Mouse (Mus musculus) CD8-positive naive resting alpha-beta T cell, adult 57 days (primary cell): Measurements from ENCODE around the gene Csf3r. TPM values are rescaled to one million over a fixed set of nuclear protein-coding genes. Genes with fewer than 3 reads are reported as not detected.

Source experiments
- total RNA-seq: library from RNA; stranded (reverse); gene quantifications from one replicate; pipeline ENCODE4 v1.2.4, GENCODE M21; 2023

Gene Csf3r
- 4.3 TPM for total RNA-seq

GRCm38 (mm10) chr4:126024303-126024900, at the start of gene Csf3r:
Gene Csf3r (plus strand): TSS chr4:126024550.

GRCm38 (mm10) chr4:126046851-126047585, 22.7 kb downstream of the Csf3r start, which contains the start of gene Mrps15:
Gene Mrps15 (plus strand): TSS chr4:126046925.

DNA sequence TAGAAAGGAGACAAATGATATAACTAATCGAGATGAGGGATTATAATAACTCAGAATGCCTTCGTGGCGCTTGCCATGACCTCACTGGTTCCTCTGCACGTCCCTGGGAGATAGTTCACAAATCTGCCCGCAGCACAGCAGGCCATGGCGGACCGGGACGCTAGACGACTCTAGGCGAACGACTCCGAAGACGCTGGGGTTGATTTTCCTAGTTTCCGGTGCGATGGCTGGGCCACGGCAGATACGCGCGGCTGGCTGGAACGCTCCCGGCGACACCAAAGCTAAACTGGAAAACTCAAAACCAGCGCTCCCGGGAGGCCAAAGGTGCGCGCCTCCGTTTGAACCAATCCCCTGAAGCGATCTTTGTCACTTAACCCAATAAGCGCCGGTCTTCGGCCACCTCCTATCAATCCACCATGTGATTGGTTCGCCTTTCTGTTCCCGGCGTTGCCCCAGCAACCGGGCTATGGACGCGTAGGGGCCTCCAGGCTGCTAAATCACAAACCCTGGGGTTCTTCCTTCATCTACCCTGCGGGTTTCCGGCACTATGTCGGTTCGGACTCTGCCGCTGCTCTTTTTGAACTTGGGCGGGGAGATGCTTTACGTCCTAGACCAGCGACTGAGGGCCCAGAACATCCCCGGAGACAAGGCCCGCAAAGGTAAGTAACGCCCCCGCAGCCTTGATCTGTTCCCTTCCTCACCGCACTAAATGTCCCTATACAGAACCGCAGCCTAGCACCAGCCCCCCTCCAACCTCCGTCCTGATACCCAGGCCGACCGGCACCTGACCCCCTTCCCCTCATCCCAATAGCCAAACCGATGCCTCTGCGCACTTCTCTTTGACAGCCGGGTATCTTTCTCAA, 34.0 kb downstream of the Csf3r start, which contains the start of gene Oscp1:
Gene Oscp1, plus strand, starts transcription at position 432 of the 863 bp plus-strand sequence.

Other genes with a start within 250 kb of the Csf3r start
- gene Mrps15, start 22.4 kb downstream of the Csf3r start, total RNA-seq = 46.9 TPM
- not detected for gene Oscp1, start 34.0 kb downstream of the Csf3r start, total RNA-seq
- 14.5 TPM for gene Lsm10, start 72.1 kb downstream of the Csf3r start, total RNA-seq
- 31.3 TPM for gene Stk40, start 79.4 kb downstream of the Csf3r start, total RNA-seq
- 17.0 TPM for gene Eva1b, start 123.2 kb downstream of the Csf3r start, total RNA-seq
- gene Sh3d21, start 138.9 kb downstream of the Csf3r start, total RNA-seq = 1.5 TPM
- gene Thrap3, start 178.2 kb downstream of the Csf3r start, total RNA-seq = 559 TPM
- gene Map7d1, start 231.8 kb downstream of the Csf3r start, total RNA-seq = 59.6 TPM
- gene Trappc3, start 237.8 kb downstream of the Csf3r start, total RNA-seq = 31.5 TPM